Mouse (Mus musculus) ovary, adult 18-20 months (tissue): Measurements from ENCODE around the gene Shroom3.

Experiments
- DNase-seq: peaks from one replicate; pipeline ENCODE4 v3.0.0; 2022; ENCODE audit warnings: low spot score, mixed read lengths

Gene Shroom3

GRCm38 (mm10) chr5:92969926-92970325, 286.7 kb downstream of the Shroom3 start:
- DNase-seq = no peak

- DNase-seq = no peak
Observed at GRCm38 (mm10) chr5:92970480-92970879, 287.2 kb downstream of the Shroom3 start.

GRCm38 (mm10) chr5:92980393-92980792, 297.2 kb downstream of the Shroom3 start:
- no peak for DNase-seq

- no peak for DNase-seq
Observed at GRCm38 (mm10) chr5:92980862-92981261, 297.6 kb downstream of the Shroom3 start.

- DNase-seq = no peak
Observed at GRCm38 (mm10) chr5:92982673-92983072, 299.4 kb downstream of the Shroom3 start.

- DNase-seq = no peak
Observed at GRCm38 (mm10) chr5:92983942-92984341, 300.7 kb downstream of the Shroom3 start.

- DNase-seq = no peak
Observed at GRCm38 (mm10) chr5:92984692-92985091, 301.5 kb downstream of the Shroom3 start.

GRCm38 (mm10) chr5:92985391-92985790, 302.2 kb downstream of the Shroom3 start:
- DNase-seq = no peak

GRCm38 (mm10) chr5:92986651-92987610, 303.7 kb downstream of the Shroom3 start:
- DNase-seq = no peak

GRCm38 (mm10) chr5:92987891-92988768, 304.9 kb downstream of the Shroom3 start:
- DNase-seq = no peak

GRCm38 (mm10) chr5:92988769-92989356, 305.6 kb downstream of the Shroom3 start:
- no peak for DNase-seq

GRCm38 (mm10) chr5:92992106-92992505, 308.9 kb downstream of the Shroom3 start:
- no peak for DNase-seq

- DNase-seq = no peak
Observed at GRCm38 (mm10) chr5:92994309-92994708, 311.1 kb downstream of the Shroom3 start.

GRCm38 (mm10) chr5:92994861-92995260, 311.6 kb downstream of the Shroom3 start:
- DNase-seq = no peak

GRCm38 (mm10) chr5:92997428-92998120, 314.3 kb downstream of the Shroom3 start:
- no peak for DNase-seq

GRCm38 (mm10) chr5:92998494-92999016, 315.3 kb downstream of the Shroom3 start:
- DNase-seq = no peak

GRCm38 (mm10) chr5:93000060-93000459, 316.8 kb downstream of the Shroom3 start:
- DNase-seq = no peak

- no peak for DNase-seq
Observed at GRCm38 (mm10) chr5:93000774-93001757, 317.8 kb downstream of the Shroom3 start.

GRCm38 (mm10) chr5:93002615-93003014, 319.4 kb downstream of the Shroom3 start:
- no peak for DNase-seq

GRCm38 (mm10) chr5:93005229-93005814, 322.1 kb downstream of the Shroom3 start:
- peak; percentile 38 for DNase-seq
